Mouse (Mus musculus) embryo, embryonic 10 days (tissue): ENCODE results near the gene Fadd.
A peak's percentile ranks its signal among the peaks of the same experiment; 100 is the strongest.

Experiments
- DNase-seq: peaks from one replicate; pipeline ENCODE4 v3.0.0-alpha.2; 2015; ENCODE audit warnings: low spot score

The Fadd gene

DNA sequence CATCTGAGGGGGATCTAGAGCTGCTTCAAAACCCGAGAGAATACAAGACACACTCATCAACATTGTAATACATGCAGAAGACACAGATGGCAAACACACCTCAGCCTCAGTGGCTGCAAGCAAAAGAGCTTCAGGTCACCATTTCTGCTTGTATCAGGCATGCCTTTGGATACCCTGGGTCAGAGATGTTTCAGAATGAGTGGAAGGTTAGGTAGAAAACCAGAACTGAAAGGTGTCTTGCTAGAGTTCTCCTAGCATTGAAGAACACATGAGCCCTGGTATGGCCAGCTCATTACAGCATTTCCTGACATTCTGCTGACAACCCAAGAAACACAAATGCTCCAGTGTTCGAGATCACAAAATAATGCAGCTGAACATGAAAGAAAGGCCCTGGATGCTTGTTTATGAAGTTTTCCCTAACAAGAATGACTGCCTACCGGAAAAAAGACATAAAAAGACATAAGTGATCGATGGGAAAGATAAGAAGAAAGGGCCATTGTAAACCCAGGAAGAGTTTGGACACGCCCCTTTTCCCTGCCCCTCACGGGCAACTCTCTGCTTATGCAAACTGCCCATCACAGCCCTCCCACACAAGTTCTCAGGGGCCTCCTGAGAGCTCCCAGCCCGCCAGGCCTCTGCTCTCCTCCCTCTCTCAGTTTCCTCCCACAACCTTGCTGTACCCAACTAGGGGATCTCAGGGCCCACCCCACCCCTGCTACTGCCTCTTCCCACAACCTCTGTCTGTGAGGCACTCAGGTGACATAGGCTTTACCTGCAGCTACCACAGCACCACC lies 50.5 kb downstream of the Fadd start:
- peak; percentile 42 for DNase-seq

DNA sequence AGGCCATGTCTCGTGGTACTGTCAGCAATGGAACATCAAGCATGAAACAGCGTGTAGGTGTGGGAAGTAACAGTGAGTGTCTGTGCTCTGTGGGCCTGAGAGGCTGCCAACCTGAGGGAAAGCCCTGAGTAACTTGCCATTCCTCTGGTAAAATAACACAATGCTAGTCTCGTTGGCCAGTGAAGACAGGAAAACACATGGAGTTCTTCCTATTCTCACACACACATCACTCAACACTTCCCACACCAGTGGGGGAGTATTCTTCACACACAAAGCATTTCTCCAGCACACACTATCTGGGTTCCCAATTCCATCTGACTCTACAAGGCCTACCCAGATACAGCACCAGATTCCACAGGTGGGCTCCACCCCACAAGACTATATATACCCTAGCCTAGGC lies 52.4 kb downstream of the Fadd start:
- no peak for DNase-seq

DNA sequence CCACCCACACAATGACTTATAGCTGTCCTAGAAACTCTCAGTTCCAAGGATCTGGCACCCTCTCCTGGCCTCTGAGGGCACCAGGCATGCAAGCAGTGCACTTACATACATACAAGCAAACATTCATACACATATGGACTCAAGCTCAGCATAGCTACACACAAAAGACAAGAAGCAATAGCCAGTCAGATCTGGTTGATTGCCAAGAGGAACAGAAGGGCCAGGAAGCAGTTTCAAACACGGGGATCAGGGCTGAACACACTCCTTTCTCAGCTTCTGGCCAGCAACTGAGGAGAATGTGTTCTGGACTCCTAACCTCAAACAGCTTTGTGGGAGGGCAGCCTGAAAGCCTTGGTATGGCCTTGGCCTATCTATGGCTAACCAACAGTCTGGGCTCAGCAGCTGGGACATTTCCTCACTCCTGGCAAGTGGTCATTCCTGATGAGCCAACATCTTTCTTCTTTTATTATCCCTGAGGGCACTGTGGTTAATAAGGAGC lies 54.5 kb downstream of the Fadd start:
- DNase-seq = no peak
